Mouse (Mus musculus): ENCODE measurements around the gene Rer1. TPM values are rescaled to one million over a fixed set of nuclear protein-coding genes. Genes with fewer than 3 reads are reported as not detected.

The Rer1 gene
- polyA plus RNA-seq, 1 experiment, result 115 TPM

DNA sequence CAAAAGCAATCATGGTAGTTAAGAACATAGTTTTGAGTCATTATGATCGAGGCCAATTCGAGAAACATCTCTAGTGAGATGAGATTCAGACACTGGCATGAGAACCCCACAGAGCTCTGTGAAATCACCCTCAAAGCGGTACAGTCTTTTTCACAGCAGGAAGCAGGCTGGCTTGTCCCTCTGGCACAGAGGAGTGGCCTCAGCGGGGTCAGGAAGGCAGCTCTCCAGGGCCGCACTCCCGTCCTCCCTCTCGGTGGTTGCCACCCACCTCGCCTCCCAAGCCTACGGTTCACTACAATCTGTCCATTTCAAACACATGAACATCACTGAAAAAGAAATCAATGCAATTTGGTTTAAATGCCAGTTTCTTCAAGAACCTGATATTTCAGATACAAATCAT, 11.8 kb downstream of the Rer1 start:
- DNase-seq (ENCODE audit: low read depth), result no peak

DNA sequence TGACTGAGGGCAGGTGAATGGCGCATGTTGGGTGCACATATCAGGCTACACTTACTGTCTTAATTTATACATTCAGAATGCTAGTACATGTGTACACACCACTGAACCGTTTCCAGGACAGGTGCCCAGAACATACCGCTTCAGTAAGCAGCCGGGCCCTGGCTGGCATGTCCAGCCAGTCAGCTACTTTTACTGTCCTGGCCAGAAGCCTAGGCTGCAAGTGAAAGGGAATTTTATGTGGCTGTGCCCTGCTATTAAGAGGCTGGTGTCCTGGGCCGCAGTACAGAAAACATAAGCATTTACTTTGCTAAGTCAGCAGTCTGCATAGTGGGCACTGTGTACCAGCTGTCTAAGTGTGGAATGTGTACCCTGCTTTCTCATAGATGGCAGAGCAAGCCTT, 15.3 kb downstream of the Rer1 start:
- DNase-seq (ENCODE audit: low read depth), result no peak

DNA sequence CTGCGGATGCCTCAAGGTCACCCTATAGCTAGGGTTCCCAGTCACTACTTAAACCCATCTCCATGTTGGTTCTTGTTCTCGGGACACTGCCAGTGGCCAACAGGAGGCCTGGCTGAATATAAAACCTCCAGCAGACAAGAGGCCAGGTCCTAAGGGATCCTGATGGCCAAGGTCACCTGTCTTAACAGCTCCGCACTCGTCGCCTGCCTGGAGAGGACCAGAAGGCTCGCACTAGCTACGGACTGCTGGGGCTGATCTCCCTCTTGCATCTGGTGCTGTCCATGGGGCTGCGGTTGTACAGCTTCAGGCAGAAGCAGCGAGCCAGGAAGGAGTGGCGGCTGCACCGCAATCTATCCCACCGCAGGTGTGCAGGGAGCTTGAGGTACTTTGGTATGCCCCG, 16.0 kb downstream of the Rer1 start:
- no peak for DNase-seq (ENCODE audit: low read depth)

DNA sequence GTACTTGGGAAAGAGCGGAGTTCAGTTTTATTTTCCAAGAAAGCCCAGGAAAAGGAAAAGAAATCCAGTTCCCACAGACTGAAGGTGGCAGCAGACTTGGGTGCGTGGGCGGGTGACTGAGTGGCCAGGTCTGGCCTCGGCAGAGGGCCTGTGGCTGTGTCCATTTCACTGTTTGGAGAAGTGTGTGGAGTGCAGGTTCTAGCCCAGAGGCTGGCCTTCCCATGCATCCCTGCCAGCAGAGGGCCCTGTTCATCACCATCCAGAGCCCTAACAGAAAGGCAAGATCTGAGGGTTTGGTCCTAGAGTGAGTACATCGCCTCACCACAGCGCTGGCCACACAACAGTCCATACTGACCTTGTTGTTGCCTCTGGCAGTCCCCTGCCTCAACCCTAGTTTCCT, 17.0 kb downstream of the Rer1 start:
- DNase-seq (ENCODE audit: low read depth), result no peak

DNA sequence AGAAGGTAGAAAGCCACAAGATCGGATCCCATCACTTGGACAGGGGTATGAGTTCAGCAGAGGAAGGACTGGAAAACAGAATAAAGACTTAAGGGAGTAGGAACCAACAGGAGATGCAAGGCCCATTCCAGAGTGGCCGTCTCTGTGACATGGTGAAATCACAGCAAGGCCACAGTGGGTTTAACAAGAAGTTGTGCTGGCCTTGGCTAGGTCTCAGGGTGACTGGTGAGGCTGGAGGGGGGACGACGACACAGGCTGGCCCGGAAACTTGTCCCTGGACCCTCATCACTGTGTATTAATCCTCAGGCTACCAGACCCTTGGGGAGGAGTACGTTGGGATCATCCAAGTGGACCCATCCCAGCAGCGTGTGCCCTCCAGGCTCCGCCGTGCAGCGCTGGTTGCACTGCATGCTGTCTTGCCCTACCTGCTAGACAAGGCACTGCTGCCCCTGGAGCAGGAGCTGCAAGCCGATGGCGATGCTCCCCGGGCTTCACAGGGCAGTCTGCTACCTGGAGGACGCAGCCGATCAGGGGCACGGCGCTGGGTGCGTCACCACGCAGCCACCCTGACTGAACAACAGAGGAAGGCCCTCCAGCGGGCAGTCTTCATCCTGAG, 17.7 kb downstream of the Rer1 start:
- no peak for DNase-seq (ENCODE audit: low read depth)

DNA sequence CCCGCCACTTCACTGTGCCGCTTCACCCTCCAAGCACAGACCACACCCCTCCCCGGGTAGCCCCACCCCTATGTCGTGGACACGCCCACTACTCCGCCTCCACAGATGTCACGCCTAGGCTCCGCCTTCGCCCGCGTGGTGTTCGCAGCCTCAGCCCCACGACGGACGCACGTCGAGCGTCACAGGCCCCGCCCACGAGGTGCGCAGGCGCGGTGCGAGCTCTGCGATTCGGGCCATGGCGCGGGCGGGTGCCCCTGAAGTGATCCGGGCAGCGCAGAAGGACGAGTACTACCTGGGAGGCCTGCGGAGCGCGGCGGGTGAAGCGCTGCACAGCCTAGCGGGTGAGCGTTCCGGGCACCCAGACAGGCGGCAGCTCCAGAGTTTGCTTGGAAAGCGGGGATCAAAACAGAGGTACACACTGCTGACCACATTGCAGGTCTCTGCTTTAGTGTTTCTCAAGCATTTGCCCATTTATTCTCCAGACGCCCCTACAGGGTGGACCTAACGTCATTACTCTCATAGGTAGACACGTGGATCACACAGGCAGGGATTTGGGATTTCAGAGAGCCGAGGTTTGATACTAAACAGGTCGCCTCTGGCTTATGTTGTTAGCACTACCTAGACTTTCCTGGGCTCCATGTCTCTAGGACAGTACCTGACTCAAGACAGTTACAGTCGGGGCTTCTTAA, 19.2 kb downstream of the Rer1 start, which contains the start of gene Pex10:
Gene Pex10, plus strand, starts transcription at position 183 of the 689 bp plus-strand sequence.
- no peak for DNase-seq (ENCODE audit: low read depth)

DNA sequence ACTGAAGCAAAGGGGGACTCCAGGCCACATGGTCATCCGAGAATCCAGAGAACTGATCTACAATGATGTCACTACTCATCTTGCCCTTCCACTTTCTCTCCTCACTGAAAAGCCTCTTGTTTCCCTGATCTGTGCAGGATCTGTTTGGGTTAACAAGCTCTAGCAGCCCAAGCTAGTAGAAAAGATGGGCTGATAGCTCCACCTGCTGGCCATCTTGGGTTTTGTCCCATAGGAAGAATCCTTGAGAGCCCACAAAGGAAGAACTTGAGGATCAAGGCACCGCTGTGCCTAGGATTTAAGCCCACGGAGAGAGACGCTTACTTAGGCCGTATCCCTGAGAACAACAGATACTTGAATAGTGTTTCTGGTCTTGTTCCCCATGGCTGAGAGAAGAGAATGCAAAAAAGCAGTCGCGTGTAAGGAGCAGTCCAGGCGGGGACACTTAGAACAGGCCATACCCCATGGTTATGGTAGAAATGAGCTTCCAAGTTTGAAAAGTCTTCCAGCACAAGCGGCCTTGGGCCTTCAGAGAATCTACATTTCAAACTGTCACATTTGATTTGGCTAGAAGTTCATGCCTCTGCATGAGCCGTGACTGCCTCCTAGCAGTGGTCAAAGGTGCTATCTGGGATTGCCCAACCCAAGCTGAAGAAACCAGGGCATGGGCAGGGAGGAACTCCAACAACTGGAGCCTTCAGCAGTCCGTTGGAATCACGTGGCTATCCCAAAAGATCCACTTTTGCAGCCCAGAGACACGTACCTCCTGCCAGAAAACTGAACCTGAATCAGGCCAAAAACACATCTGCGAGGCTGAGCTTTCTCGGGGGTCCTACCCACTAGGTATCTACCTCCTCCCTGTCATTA, 20.0 kb downstream of the Rer1 start:
- no peak for DNase-seq (ENCODE audit: low read depth)

DNA sequence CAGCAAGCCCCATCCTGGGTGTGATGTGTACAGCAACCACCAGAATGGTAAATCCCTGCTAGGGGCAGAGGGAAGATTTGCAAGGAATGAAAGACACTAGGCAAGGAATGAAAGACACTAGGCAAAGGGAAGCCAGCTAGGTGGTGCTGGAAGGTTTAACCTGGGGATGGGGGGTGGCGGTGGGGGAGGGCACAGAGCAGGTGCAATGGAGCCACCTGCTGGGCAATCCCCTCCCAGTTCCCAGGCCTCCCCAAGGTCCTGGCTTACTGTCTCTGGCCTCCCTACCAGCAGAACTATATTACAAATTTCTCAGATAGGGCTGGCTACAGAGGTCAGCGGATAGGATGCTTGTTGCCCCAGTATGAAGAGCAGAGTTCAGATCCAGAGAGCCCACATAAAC, 21.7 kb downstream of the Rer1 start:
- DNase-seq (ENCODE audit: low read depth), result no peak

DNA sequence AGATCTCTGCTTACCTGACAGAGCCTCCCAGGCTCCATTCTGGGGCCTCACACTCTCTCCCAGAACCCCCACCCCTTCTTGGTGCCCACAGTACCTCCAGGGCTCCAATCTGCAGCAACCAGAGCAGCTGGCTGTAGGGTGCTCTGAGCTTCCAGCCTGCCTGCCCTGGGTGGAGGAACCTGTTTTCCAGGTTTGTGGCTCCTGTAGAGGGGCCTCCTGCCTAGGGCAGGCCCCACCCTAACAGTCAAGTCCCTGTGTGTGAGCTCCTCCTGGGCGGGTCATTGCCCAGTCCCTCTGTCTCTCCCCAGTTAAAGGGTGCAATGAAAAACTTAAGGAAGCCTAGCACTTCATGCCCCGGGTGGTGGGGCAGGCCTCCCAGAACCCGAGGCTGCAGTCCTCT, 22.3 kb downstream of the Rer1 start:
- no peak for DNase-seq (ENCODE audit: low read depth)

DNA sequence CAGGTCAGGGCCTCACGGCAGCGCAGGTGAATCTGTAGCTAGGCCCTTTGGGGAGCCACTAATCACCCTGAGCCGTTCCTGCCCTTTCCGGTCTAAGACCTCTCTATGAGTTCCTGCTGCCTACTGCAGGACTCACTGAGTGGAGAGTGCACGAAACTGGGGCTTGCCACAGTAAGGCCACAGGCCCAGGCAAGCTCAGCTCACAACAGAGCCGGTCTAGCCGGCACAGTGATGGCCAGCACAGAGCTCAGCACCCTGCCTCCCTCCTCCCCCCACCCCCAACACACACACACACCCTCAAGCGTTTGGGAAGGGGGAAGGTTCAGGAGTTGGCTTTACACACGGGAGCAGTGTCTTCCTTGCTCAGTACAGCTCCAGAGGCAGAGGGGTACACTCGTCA, 27.9 kb downstream of the Rer1 start:
- no peak for DNase-seq (ENCODE audit: low read depth)

DNA sequence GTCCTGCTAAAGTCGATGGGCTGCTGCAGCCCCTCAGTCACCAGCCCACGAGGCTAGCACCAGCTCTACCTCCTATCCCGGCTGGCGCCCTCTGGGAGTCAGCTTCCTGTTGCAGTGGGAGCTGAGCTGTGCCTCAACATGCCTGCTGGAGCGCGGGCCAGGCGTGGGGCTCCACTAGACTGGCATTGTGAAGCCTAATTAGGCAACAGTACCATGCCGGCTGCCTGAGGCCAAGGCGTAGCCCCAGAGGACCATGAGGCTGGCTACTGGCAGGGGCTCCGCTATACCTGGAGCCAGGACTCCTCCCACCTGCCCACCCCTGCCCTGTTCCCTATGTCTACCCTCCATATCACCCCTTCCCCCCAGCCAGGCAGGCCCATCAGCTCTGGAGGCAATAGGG, 29.5 kb downstream of the Rer1 start, which contains the start of gene Plch2:
Gene Plch2, minus strand, starts transcription at position 61 of the 400 bp plus-strand sequence.
- no peak for DNase-seq (ENCODE audit: low read depth)

DNA sequence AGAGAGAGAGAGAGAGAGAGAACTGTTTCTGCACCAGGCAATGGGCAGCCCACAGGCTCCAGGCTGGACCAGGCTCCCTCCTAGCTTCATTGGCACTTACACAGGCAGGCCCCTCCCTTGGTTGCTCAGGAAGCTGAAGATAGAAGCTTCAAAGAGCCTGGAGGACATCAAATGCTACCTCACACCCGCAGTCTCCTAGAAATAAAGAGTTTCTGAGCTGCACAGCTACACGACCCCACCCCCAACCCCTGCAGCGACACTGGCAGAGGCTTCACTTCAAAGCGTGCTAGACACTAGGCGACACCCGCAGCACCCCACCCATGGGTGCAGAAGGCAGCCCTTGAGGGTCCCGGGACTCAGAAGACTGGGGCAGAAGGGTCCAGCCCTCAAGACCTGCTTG, 36.1 kb downstream of the Rer1 start:
- no peak for DNase-seq (ENCODE audit: low read depth)

DNA sequence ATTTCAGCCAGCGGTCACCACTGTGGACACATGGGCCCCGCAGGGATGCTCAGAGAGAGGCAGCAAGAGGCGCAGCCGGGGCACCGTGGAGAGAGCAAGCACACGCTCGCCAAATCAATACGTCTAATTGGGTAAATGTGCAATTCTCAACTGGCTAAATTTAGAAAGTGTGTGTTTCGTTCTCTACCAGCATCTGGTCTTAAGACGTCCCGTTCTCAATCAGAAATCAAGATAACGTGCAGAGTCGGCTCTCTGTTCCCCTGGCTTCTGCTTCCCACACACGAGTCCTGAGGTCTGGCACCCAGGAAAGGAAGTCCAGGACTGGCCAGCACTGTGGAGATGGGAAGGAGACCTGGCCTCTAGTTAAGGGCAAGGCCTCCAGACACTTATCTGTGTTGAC, 39.5 kb downstream of the Rer1 start:
- no peak for DNase-seq (ENCODE audit: low read depth)

DNA sequence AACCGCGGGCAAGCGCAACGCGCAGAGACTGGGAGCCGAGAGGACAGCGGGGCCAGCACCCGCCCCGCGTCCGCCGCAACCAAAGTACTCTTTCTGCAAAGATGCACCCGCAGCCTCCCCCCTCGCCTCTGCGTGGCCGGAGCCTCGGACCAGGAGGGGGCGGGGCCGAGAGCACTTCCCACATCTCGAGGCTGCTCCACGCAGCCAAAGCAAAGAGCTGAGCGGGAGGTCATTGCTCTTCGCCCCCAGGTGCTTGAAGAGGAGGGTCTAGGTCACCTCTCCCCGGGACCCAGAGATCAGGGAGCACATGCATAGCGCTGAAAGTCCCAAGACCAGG, 42.9 kb downstream of the Rer1 start:
- DNase-seq (ENCODE audit: low read depth), result no peak

DNA sequence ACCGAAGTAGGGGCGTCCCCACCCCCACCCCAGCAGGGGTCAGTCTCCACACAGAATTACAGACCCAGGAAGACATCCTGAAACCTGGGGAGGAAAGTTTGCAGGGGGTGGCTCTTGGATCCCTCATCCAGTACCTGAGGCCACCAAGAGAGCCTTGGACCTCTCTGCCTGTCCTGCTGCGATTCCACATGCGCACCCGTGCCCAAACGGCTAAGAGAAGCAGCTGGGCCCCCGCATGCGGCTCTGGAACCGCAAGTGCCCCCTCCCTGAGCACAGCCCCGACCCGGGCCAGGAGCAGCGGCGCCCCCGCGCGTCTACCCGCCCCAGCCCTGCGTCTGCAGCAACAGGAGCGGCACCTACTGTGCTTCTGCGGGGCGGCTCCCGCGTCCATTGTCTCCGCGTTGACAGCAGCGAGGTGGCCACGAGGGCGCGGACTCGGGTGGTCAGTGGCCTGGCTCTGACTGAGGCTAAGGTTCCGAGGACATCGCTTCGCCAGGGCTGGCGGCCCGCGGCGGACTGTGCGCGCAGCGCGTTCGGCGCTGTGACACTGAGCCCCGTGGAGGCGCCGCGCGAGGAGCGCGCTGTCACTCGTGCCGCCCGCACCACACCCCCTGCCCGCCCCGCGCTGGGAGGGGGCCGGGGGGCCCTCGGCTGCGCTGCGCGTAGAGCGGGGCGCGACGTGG, 43.4 kb downstream of the Rer1 start:
- DNase-seq (ENCODE audit: low read depth), result no peak

DNA sequence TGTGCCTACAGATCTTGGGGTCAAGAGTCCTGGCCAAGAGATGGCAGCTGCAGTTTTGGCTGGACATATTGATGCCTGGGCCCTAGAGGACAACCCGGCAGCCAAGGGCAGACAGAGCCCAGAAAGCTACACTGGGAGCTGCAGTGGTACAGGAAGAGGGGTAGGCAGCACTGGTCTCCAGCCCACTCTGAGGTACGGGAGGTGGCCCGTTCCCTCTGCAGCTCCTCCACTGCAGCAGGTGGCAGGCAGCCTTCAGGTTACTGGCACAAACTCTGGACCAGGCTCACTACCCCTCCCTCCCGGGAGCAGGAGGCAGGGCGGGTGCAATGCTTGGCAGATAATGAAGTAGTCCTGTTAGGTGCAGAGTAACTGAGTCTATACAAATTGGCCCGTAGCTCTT, 45.5 kb downstream of the Rer1 start:
- no peak for DNase-seq (ENCODE audit: low read depth)

DNA sequence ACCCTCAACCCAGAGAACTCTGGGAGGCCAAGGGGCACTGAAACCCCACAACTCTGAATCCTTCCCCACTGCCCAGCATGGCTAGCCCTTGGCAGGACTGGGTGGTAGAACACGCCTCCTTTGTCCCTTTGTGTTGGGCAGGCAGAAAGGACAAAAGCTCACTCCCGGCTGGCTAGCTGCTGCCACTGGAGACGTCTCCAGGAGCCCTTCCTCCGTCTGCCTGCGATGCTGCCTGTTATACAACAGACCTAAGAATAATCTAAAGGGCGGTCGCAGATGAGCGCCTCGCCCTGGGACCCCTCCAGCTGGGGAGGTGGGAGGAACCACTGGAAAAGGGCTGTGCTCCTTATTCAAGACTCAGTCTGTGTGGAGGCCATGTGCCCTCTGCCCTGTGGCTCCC, 46.0 kb downstream of the Rer1 start:
- DNase-seq (ENCODE audit: low read depth), result no peak

DNA sequence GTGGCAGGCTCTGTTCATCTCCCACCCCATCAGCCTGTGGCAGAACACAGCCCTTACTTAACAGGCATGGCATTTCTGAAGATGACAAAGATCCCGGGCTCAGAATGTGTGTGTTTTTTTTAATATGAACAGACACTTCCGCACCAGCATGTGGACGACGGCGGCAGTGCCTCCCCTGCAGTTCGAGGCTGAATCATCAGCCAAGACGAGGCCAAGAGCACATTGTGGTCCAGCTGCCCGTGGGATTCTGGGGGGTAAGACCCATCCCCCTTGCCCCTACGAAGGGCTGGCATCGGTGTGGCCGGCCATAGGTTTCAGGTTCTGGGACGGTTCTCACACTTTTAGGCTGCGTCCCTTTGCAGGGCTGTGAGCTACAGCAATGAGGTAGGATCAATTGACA, 51.4 kb downstream of the Rer1 start:
- no peak for DNase-seq (ENCODE audit: low read depth)

DNA sequence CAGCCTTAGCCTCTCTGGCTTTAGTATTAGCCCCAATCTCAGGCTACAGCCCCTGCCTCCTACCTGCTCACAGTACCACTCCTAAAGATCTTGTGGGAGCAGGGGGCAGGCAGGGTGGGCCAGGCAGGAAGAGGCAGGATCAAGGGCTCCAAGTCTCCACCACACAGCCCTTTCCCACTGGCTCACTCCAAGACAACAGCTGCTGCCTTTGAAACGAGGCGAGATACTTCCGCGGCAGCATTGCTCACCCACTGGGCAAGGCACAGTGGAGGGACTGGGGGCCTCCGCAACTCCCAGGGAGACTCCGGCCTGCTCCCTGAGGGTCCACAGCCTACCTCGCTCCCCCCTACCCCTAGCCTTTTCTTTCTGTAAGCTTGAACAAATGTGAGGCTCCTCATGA, 52.0 kb downstream of the Rer1 start:
- DNase-seq (ENCODE audit: low read depth), result no peak

DNA sequence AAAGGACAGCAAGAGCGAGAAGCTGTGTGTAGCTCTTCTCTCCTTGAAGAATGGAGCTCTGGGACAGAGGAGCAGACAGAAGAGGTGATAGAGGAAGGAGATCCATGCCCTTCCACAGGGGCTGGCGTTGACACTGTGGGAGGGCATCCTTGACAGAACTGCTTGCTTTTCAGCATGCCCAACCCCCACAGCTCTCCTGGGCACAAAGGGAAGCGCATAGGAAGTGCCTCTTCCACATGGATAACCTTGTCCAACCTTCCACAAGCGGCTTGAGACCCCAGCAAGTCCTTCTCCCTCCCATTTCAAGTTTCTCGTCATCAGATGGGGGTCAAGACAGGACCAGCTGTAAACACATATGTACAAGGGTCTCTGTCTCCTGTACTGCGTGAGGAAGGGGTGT, 53.1 kb downstream of the Rer1 start:
- no peak for DNase-seq (ENCODE audit: low read depth)

DNA sequence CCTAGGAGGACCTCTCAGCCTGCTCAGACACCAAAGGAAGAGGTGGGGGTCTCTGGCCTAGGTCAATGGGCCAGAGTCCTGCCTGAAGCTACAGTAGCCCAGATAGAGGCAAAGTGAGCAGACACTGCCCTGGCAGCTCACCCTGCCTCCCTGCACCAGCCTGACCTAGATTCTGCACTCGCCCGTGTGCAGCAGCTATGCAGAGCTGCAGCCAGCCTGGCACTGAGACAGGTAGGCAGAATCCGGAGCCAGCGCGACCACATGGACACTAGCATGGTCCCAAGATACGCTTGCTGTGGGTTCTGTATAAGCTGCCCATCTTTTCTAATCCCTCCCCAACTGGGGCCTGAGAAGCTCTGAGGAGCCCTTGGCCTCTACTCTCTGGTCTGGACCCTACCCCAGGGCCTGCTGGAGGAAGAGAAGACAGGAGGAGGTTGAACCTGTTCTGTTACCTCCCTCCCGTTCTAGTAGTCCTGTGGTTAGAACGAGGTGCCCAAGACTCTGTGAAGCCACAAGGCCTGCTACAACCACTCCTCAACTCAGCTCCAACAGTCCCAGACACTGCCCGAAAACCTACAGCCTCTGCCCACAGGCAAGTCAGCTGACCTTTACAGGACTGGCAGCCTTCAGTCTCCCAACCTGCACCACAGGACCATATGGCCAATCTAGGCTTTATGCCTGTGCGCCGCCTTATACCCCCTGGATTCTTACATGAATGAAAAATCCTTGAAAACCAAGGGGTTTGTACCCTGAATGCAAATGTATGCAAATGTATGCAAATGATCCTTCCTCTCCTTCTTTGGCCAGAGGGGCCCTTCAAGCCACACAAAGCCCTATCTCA, 61.8 kb downstream of the Rer1 start:
- DNase-seq (ENCODE audit: low read depth), result no peak
